Mouse (Mus musculus) liver, embryonic 14.5 days (tissue): ENCODE results near the gene Apobec2.

ENCODE experiments used
- CTCF ChIP-seq: IDR thresholded peaks from 2 replicates; pipeline ENCODE4 v1.5.1; 2016; ENCODE audit warnings: antibody characterized with exemption, low read depth, control low read depth
- EP300 ChIP-seq: IDR thresholded peaks from 2 replicates; pipeline ENCODE4 v1.6.1; 2016; ENCODE audit warnings: antibody characterized with exemption, low read depth

DNA sequence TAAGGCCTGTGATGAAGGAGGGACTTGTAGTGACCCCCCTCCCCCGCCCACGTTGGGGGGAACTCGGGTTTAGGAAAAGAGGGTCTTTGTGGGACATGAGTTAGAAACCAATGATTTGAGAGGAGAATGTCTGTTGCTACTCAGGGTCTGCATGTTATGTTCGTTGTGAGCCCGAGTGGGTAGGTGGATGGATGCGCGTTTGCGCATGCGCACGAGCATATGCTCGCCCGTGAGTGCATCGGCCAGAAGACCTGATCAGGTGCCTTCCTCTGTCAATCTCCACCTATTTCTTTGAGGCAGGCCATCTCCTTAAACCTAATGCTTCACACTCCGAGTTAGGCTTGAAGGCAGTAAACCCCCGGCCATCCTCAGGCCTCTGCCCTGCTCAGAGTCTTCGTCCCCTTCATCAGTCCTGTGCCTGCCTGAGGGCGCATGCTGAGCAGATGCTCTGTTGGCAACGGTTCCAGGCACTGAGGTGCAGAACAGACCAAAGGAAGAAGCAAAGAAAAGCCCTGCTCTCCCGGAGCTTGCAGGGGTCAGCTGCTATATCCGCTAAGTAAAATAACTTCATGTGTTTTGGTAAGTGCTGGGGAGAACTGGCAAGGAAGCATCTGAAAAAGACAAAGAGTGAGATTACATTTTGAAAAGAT, 401 bp upstream of the Apobec2 start:
- TF ChIP-seq CTCF (no peak), EP300 (no peak)
